Mouse (Mus musculus) hindbrain, embryonic 16.5 days (tissue): ENCODE measurements around the gene Zswim8. TPM values are rescaled to one million over a fixed set of nuclear protein-coding genes. Genes with fewer than 3 reads are reported as not detected.

Source experiments
- ATAC-seq: fragments of 200-750 bp; cut with Nextera tagmentation; 2 replicates; pipeline ENCODE4 v1.8.0; 2017; ENCODE audit warnings: moderate TSS enrichment, moderate library complexity
- H3K27ac ChIP-seq: fragments of 300-500 bp; sonication (generic); 2 replicates; pipeline ENCODE4 v1.5.1; 2014; ENCODE audit warnings: low read depth, mild to moderate bottlenecking, control low read depth, low read length, moderate library complexity
- H3K27me3 ChIP-seq: fragments of 300-500 bp; sonication (generic); replicated peaks from 2 replicates; pipeline ENCODE4 v1.6.1; 2014; ENCODE audit warnings: low read length; ENCODE audit not compliant: control insufficient read depth, insufficient read depth
- H3K36me3 ChIP-seq: fragments of 300-500 bp; sonication (generic); 2 replicates; pipeline ENCODE4 v1.6.1; 2014; ENCODE audit warnings: mild to moderate bottlenecking, low read length, moderate library complexity, mixed read lengths; ENCODE audit not compliant: control insufficient read depth, insufficient read depth
- H3K4me1 ChIP-seq: fragments of 300-500 bp; sonication (generic); 2 replicates; pipeline ENCODE4 v1.6.1; 2014; ENCODE audit warnings: low read depth, low read length; ENCODE audit not compliant: control insufficient read depth, insufficient read depth
- H3K4me2 ChIP-seq: fragments of 300-500 bp; sonication (generic); 2 replicates; pipeline ENCODE4 v1.6.1; 2014; ENCODE audit warnings: mild to moderate bottlenecking, low read length, control low read depth, moderate library complexity
- H3K4me3 ChIP-seq: fragments of 300-500 bp; sonication (generic); 2 replicates; pipeline ENCODE4 v1.5.1; 2014; ENCODE audit warnings: mild to moderate bottlenecking, low read length, control low read depth, moderate library complexity
- H3K9ac ChIP-seq: fragments of 300-500 bp; sonication (generic); 2 replicates; pipeline ENCODE4 v1.6.1; 2014; ENCODE audit warnings: low read depth, mild to moderate bottlenecking, control low read depth, low read length, moderate library complexity
- H3K9me3 ChIP-seq: fragments of 300-500 bp; sonication (generic); 2 replicates; pipeline ENCODE4 v1.6.1; 2014; ENCODE audit warnings: mild to moderate bottlenecking, low read length, moderate library complexity; ENCODE audit not compliant: control insufficient read depth
- WGBS: fragments of 180-500 bp; shearing (Covaris S2); extraction: QIAGEN DNeasy Blood & Tissue Kit; methylation state at CpG from one replicate; pipeline ENCODE4 v1.1.7; 2014; 5-methylcytosine and 5-hydroxymethylcytosine counted together
- polyA plus RNA-seq: library from polyadenylated mRNA; unstranded; fragments of >200 nt; fragmentation: Nextera tagmentation; extraction: Ambion mirVana; gene quantifications from 2 replicates; pipeline ENCODE4 v1.2.1, GENCODE M21; 2015

Gene Zswim8
- polyA plus RNA-seq, 1 experiment from 2014 or later = 36.1 TPM

DNA sequence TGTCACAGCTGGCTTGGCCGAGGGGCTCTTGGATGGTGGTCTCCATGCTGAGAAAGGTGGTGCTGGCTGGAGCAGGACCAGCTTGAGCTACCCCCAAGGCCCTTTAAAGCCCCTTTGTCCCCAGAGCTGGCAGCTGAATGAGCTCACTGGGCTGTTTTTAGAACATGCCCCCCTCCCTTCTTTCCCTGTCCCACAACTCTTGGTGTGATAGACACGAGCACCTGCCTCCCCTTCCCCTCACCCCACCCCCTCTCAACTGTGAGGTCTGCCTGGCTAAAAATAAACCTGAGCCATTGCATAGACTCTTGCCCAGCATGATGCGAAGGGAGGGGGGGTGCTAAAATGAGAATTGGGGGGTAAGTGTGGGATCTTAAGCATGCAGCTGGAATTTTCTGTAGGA, 42.9 kb upstream of the Zswim8 start:
- Histone ChIP-seq H3K4me1 (peaks cover 11% of the 10 kb centered on the region; the same call in 1 of the 2 replicates), H3K36me3 (no peaks in the 10 kb centered on the region), H3K27ac (no peak overlapping the region), H3K4me3 (no peak overlapping the region), H3K9ac (no peak overlapping the region), H3K4me2 (no peak overlapping the region), H3K9me3 (no peaks in the 10 kb centered on the region), H3K27me3 (peaks cover 2% of the 10 kb centered on the region; the same call in 1 of the 2 replicates)
- ATAC-seq = no peak
- 54% methylated on average over 3 of the region's 3 CpGs for WGBS

DNA sequence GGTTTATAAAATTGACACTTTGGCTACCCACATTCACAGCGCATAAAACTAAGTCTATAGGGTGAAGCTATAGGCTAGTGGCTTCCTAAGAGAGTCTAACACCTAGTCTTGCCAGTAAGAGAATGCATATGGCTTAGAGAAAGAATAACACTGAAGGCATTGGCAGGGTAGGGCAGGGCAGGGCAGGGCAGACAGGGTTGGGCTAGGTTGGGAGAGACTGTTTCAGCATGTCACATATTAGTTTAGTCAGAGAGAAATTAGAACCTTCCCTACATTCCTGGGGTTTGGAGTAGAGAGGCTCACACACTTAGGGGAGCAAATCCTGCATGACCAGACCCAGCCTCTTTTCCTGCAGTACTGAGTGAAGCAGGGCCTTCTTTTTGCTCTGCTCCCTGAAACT, 39.9 kb upstream of the Zswim8 start:
- no peaks in the 10 kb centered on the region for H3K36me3 ChIP-seq
- H3K4me3 ChIP-seq = no peak overlapping the region
- H3K9me3 ChIP-seq = no peaks in the 10 kb centered on the region
- H3K4me2 ChIP-seq = no peak overlapping the region
- no peak for ATAC-seq
- H3K9ac ChIP-seq = no peak overlapping the region
- WGBS = 78% methylated on average over 1 of the region's 1 CpGs
- peaks cover 7% of the 10 kb centered on the region; the same call in 1 of the 2 replicates for H3K27me3 ChIP-seq
- no peak overlapping the region for H3K27ac ChIP-seq
- H3K4me1 ChIP-seq = peaks cover 1% of the 10 kb centered on the region; the same call in 1 of the 2 replicates

DNA sequence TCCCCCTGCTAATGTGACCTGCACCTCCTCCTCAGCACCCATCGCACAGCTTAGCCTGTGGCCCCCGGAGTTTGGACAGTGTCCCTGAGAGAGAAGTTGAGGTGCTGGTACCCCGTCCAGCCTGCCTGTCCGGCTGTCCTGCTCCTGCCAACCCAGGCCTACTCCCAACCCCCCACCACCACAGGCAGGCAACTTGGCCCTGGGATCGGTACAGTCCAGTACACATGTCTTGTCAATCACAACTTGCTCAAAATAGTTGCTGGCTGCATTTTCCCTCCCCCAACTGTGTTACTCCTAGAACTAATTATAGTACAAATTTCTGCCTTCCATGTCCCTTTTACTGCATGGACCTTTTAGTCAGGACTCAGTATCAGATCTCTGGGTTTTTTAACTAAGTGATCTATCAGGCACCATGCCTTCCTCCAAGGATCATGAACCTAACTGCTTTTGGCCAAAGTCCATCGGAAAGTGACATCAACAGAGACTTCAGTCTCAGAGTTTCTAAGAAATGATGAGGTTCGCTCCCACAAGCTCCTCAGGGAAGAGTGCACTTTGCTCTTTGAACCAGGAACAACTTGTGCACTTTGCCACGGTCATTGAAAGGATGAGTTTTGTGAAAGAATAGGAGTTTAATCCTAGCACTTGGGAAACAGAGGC, 39.1 kb upstream of the Zswim8 start, which contains the start of gene Synpo2l:
Gene Synpo2l, minus strand, starts transcription at position 201 of the 657 bp plus-strand sequence.
- Histone ChIP-seq H3K4me1 (no peaks in the 10 kb centered on the region), H3K9me3 (no peaks in the 10 kb centered on the region), H3K9ac (no peak within 1 kb of the TSS), H3K4me2 (no peak within 1 kb of the TSS), H3K27ac (no peak within 1 kb of the TSS), H3K4me3 (no peak within 1 kb of the TSS), H3K27me3 (peaks cover 7% of the 10 kb centered on the region; the same call in 1 of the 2 replicates), H3K36me3 (no peaks in the 10 kb centered on the region)
- 85% methylated on average over 8 of the region's 8 CpGs for WGBS
- no peak for ATAC-seq

DNA sequence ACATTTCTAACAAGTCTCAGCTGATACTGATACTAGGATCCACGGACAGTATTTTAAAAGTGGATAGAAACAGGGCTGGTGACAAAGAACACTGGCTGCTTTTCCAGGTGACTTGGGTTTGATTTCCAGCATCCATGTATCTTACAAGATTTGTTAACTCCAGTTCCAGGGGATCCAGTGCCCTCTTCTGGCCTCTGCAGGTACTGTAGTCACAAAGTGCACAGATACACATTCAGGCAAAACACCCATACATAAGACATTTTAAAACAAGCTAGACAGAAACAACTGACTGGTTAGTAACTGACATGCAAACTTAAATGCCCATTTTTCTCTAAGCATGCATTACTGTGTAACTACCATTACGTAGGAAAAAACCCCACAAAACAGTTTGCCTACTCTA, 34.4 kb upstream of the Zswim8 start:
- peaks cover 14% of the 10 kb centered on the region for H3K4me1 ChIP-seq
- no peak overlapping the region for H3K9ac ChIP-seq
- WGBS = 87% methylated on average over 2 of the region's 2 CpGs
- no peak overlapping the region for H3K4me3 ChIP-seq
- no peak for ATAC-seq
- peaks cover 13% of the 10 kb centered on the region for H3K36me3 ChIP-seq
- peak overlapping the region; percentile 25 for H3K4me2 ChIP-seq
- H3K27ac ChIP-seq = no peak overlapping the region
- peaks cover 7% of the 10 kb centered on the region; the same call in 1 of the 2 replicates for H3K27me3 ChIP-seq
- no peaks in the 10 kb centered on the region for H3K9me3 ChIP-seq

DNA sequence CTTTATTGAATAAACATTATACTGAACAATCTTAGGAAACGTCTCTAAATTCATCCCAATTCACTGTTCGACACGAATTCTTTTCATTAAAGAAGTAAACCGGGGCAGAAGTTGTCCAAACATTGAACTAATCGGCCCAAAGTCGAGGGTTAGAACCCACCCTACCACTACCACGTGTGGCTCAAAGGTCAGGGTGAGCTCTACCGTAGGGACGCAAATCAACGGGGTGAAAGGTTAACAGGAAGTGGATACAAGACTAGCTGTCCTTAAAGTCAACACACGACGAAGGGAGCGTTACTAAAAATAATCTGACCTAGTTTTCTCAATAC, 33.7 kb upstream of the Zswim8 start:
- H3K9me3 ChIP-seq = no peaks in the 10 kb centered on the region
- H3K9ac ChIP-seq = peak overlapping the region; percentile 57

DNA sequence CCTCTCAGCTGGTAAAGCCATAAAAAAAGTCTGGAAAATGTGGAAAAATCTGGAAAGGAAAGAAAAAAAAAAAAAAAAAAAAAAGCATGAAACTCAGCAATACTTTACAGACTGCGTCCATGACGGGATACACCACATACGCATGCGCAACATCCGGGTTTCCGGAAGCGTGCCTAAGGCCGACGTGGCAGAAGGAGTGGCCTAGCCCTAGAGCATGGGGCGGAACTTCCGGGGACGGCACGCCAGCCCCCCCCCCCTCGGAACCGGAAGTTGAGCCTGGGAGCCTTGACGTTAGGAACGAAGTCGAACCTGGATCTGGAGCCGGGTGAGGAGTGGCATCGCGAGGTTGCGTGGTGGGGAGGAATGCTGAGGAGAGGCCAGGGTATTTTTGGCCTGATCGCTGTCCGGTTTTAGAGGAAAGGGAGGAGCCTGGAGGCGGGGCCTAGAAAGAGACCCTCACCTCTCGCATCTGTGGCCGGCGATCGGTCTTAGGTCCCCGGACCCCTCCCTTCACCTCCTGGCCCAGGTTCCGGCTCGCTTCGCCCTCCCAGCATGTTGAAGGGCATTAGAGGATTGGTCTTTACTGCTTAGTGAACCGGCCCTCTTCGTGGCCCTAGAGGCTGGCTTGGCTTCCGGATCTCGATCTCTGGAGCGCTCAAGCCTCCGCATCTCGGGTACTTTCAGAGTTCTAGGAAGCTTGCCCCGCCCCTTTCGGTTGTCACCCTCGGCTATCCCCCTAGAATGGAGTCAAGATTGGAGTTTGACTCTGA, 33.1 kb upstream of the Zswim8 start, which contains the start of gene Sec24c:
Gene Sec24c, plus strand, starts transcription at position 245 of the 770 bp plus-strand sequence.
- H3K27me3 ChIP-seq = peaks cover 5% of the 10 kb centered on the region; the same call in 1 of the 2 replicates
- peak within 1 kb of the TSS; percentile 88 for H3K27ac ChIP-seq
- peak; percentile 97 for ATAC-seq
- H3K4me2 ChIP-seq = peak within 1 kb of the TSS; percentile 91
- peaks cover 19% of the 10 kb centered on the region for H3K36me3 ChIP-seq
- peaks cover 14% of the 10 kb centered on the region for H3K4me1 ChIP-seq
- H3K4me3 ChIP-seq = peak within 1 kb of the TSS; percentile 52
- 3% methylated on average over 43 of the region's 43 CpGs for WGBS
- no peaks in the 10 kb centered on the region for H3K9me3 ChIP-seq
- H3K9ac ChIP-seq = peak within 1 kb of the TSS; percentile 72

More for the DNA sequence above, 33.7 kb upstream of the Zswim8 start:
- Histone ChIP-seq H3K4me1 (peaks cover 14% of the 10 kb centered on the region), H3K4me3 (peak overlapping the region; percentile 52), H3K4me2 (peak overlapping the region; percentile 91), H3K27ac (peak overlapping the region; percentile 72), H3K36me3 (peaks cover 18% of the 10 kb centered on the region), H3K27me3 (peaks cover 7% of the 10 kb centered on the region; the same call in 1 of the 2 replicates)
- WGBS = 10% methylated on average over 13 of the region's 13 CpGs
- ATAC-seq = peak; percentile 76

DNA sequence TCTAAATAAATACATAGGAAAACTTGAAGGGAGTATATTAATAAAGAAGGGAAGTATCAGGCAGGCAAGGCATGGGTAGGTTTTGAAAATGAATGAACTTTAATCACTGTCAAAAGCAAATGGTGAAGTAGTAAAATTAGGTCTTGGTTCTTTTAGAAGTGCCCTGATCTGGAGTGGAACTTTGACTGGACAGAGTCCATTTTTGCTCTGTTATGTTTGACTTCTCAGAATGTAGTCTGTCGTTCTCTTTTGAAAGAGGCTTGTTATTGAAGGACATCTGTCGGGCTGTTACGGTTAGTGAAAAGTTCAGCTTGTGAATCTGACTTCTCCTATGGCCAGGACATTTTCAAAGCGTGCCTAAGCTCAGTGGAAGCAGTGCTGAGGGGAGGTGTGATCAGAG, 29.4 kb upstream of the Zswim8 start:
- Histone ChIP-seq H3K36me3 (peaks cover 45% of the 10 kb centered on the region), H3K4me3 (no peak overlapping the region), H3K27ac (no peak overlapping the region), H3K4me2 (no peak overlapping the region), H3K9me3 (no peaks in the 10 kb centered on the region), H3K4me1 (peaks cover 14% of the 10 kb centered on the region), H3K27me3 (no peaks in the 10 kb centered on the region), H3K9ac (no peak overlapping the region)
- 99% methylated on average over 4 of the region's 4 CpGs for WGBS
- no peak for ATAC-seq

DNA sequence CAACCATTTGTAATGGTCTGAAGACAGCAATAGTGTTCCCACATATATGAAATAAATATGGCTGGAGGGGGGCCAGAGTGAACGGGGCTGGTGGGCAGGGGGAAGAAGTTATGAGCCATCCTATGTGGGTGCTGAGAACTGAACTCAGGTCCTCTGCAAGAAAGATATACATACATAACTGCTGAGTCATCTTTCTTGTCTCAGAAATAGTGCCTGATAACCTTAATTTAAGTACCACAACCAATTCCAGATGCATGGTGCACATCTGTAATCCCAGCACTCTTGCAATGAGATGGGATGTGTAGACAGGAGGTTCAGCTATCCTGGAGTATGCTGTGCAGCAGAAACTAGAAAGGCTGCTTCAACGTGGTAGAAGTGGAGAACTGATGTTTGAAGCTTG, 25.6 kb upstream of the Zswim8 start:
- no peak overlapping the region for H3K4me2 ChIP-seq
- no peak overlapping the region for H3K9ac ChIP-seq
- no peak overlapping the region for H3K27ac ChIP-seq
- H3K4me1 ChIP-seq = no peaks in the 10 kb centered on the region
- H3K27me3 ChIP-seq = no peaks in the 10 kb centered on the region
- ATAC-seq = no peak
- H3K9me3 ChIP-seq = no peaks in the 10 kb centered on the region
- peaks cover 56% of the 10 kb centered on the region for H3K36me3 ChIP-seq
- WGBS = 90% methylated on average over 2 of the region's 2 CpGs
- H3K4me3 ChIP-seq = no peak overlapping the region

DNA sequence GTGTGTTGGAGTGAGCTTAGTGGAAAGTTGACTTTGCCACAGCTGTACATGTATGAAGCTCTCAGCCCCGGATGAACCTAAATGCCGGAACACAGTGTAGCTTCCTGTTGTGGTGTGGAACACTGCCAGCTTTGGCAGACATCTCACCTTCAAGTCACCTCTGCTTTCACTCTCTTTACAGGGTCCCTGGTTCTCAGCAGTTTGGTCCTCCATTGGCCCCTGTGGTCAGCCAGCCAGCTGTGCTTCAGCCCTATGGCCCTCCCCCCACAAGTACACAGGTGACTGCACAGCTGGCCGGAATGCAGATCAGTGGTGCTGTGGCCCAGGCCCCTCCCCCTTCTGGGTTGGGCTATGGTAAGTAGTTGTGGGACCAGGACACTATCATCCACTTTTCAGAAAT, 24.9 kb upstream of the Zswim8 start:
- Histone ChIP-seq H3K9ac (no peak overlapping the region), H3K4me3 (no peak overlapping the region), H3K9me3 (no peaks in the 10 kb centered on the region), H3K27me3 (no peaks in the 10 kb centered on the region), H3K36me3 (peaks cover 58% of the 10 kb centered on the region), H3K27ac (no peak overlapping the region), H3K4me1 (no peaks in the 10 kb centered on the region), H3K4me2 (no peak overlapping the region)
- ATAC-seq = no peak
- WGBS = 75% methylated on average over 3 of the region's 3 CpGs
